Mouse (Mus musculus) inflammation-experienced regulatory T-cells, adult 6 months (primary cell): ENCODE results near the gene Arhgap40. TPM values are rescaled to one million over a fixed set of nuclear protein-coding genes. Genes with fewer than 3 reads are reported as not detected.

Experiments used
- polyA plus RNA-seq, 3 experiments: library from polyadenylated mRNA; unstranded; fragments of 100-300 nt; shearing (Covaris generic); gene quantifications; one replicate each; pipeline ENCODE4 v1.2.1; 2017

The Arhgap40 gene
- polyA plus RNA-seq, 3 experiments from 2014 or later = not detected

Other genes with a start within 250 kb of the Arhgap40 start
- 1 to 10 TPM in 1 of 3 experiments, not detected in 2; 1.0 TPM for gene Lbp, start 206.3 kb upstream of the Arhgap40 start, polyA plus RNA-seq
- gene Snhg11, start 137.2 kb upstream of the Arhgap40 start, polyA plus RNA-seq = under 1 TPM in 2 of 3 experiments, not detected in 1; 0.10 to 0.11 TPM
- gene Ralgapb, start 102.9 kb upstream of the Arhgap40 start, polyA plus RNA-seq = 10 to 100 TPM; 13.3 to 18.2 (median 13.8) TPM
- not detected for gene Adig, start 10.2 kb upstream of the Arhgap40 start, polyA plus RNA-seq
- gene Slc32a1, start 98.0 kb downstream of the Arhgap40 start, polyA plus RNA-seq = not detected
- gene Actr5, start 112.1 kb downstream of the Arhgap40 start, polyA plus RNA-seq = 1 to 10 TPM; 2.5 to 5.2 (median 2.8) TPM
- 100 to 1,000 TPM; 106 to 120 (median 115) TPM for gene Ppp1r16b, start 152.6 kb downstream of the Arhgap40 start, polyA plus RNA-seq